In genomic region chr6:72952221-72952620, GRCm38 (mm10) we compare ENCODE assay signal across 13 mouse cellular contexts. TPM values are rescaled to one million over a fixed set of nuclear protein-coding genes. Genes with fewer than 3 reads are reported as not detected.
DNase-seq lines count a peak whose midpoint lies in the region; ATAC-seq and TF ChIP-seq lines count a peak whose summit lies in the region.
"Had no signal": no experiment of that assay in that cellular context is flagged by ENCODE, and none has a peak within 500 bp of the region (broad histone marks: within the 10 kb centered on the region; RNA-seq: fewer than 3 reads in every experiment).

No protein-coding gene starts in this region.

- H3K36me3 ChIP-seq in heart, embryonic 10.5 days = no peaks in the 10 kb centered on the region
- no peaks in the 10 kb centered on the region; the same call in 1 of the 2 replicates for H3K36me3 ChIP-seq in limb, embryonic 12.5 days
- 0 out of 2 replicates have a peak, but pooled peaks cover 5% of the 10 kb centered on the region for H3K36me3 ChIP-seq in limb, embryonic 10.5 days
- H3K36me3 ChIP-seq in embryonic facial prominence, embryonic 12.5 days = no peaks in the 10 kb centered on the region
- H3K36me3 ChIP-seq in limb, embryonic 14.5 days (ENCODE audit: control insufficient read depth, insufficient read depth, low read length) = no peaks in the 10 kb centered on the region
- H3K36me3 ChIP-seq: heart, embryonic 15.5 days had no signal

- no peak overlapping the region; the same call in 1 of the 2 replicates for H3K27ac ChIP-seq in heart, embryonic 10.5 days
- H3K27ac ChIP-seq in limb, embryonic 12.5 days = peak overlapping the region; percentile 35; the same call in 1 of the 2 replicates
- no peak overlapping the region for H3K27ac ChIP-seq in limb, embryonic 10.5 days
- peak overlapping the region; percentile 61 for H3K27ac ChIP-seq in embryonic facial prominence, embryonic 12.5 days
- no peak overlapping the region for H3K27ac ChIP-seq in limb, embryonic 14.5 days (replicated peaks; ENCODE audit: low read depth, low read length)
- no peak overlapping the region for H3K27ac ChIP-seq in layer of hippocampus, adult 2 months
- H3K27ac ChIP-seq: heart, embryonic 15.5 days had no signal

- H3K4me3 ChIP-seq in heart, embryonic 10.5 days = no peak overlapping the region
- no peak overlapping the region for H3K4me3 ChIP-seq in limb, embryonic 12.5 days (replicated peaks)
- H3K4me3 ChIP-seq in limb, embryonic 10.5 days = no peak overlapping the region
- no peak overlapping the region for H3K4me3 ChIP-seq in embryonic facial prominence, embryonic 12.5 days
- H3K4me3 ChIP-seq in limb, embryonic 14.5 days (replicated peaks; ENCODE audit: low read length) = no peak overlapping the region
- no peak overlapping the region for H3K4me3 ChIP-seq in layer of hippocampus, adult 2 months
- H3K4me3 ChIP-seq: heart, embryonic 15.5 days; myocyte had no signal

- H3K4me1 ChIP-seq in heart, embryonic 10.5 days = peaks cover 15% of the 10 kb centered on the region
- H3K4me1 ChIP-seq in limb, embryonic 12.5 days (replicated peaks) = peaks cover 27% of the 10 kb centered on the region
- H3K4me1 ChIP-seq in limb, embryonic 10.5 days = peaks cover 30% of the 10 kb centered on the region
- H3K4me1 ChIP-seq in embryonic facial prominence, embryonic 12.5 days = peaks cover 21% of the 10 kb centered on the region
- H3K4me1 ChIP-seq in limb, embryonic 14.5 days (ENCODE audit: control insufficient read depth, insufficient read depth, low read length) = peaks cover 21% of the 10 kb centered on the region

- H3K4me2 ChIP-seq in limb, embryonic 12.5 days = no peak overlapping the region
- no peak overlapping the region for H3K4me2 ChIP-seq in embryonic facial prominence, embryonic 12.5 days (replicated peaks)
- H3K4me2 ChIP-seq in limb, embryonic 14.5 days (replicated peaks; ENCODE audit: low read depth, low read length, severe bottlenecking) = no peak overlapping the region
- H3K4me2 ChIP-seq: heart, embryonic 15.5 days had no signal

- no peak for ATAC-seq in limb, embryonic 12.5 days (ENCODE audit: insufficient number of reproducible peaks, insufficient read depth, low FRiP score, low TSS enrichment, low read depth)
- no peak for ATAC-seq in embryonic facial prominence, embryonic 12.5 days (ENCODE audit: insufficient number of reproducible peaks, insufficient read depth, low FRiP score, low TSS enrichment)
- ATAC-seq in limb, embryonic 14.5 days (ENCODE audit: low FRiP score, low read depth) = peak; percentile 38; the same call in 1 of the 2 replicates
- ATAC-seq: liver, postnatal 0 days had no signal

- DNase-seq in heart, adult 11 months = peak; percentile 94
- no peak for DNase-seq in heart, embryonic 10.5 days (ENCODE audit: low spot score)
- no peak for DNase-seq in limb, embryonic 10.5 days (ENCODE audit: low spot score)
- peak; percentile 50 for DNase-seq in limb, embryonic 14.5 days (ENCODE audit: low spot score)
- no peak for DNase-seq in layer of hippocampus, adult 2 months (ENCODE audit: low spot score in 2 of 2)
- no peak for DNase-seq in right cerebral cortex, postnatal 25 days
- DNase-seq: cerebellum, adult 8-10 months; layer of hippocampus, adult 9-11 months; liver, postnatal 0 days had no signal

- TF ChIP-seq POLR2A in limb, embryonic 14.5 days (IDR thresholded peaks at IDR 0.05; ENCODE audit: borderline replicate concordance, extremely low read depth, insufficient read depth, insufficient read length) = no peak

- H3K9ac ChIP-seq in limb, embryonic 12.5 days (replicated peaks) = no peak overlapping the region
- H3K9ac ChIP-seq in embryonic facial prominence, embryonic 12.5 days = no peak overlapping the region
- H3K9ac ChIP-seq in limb, embryonic 14.5 days (ENCODE audit: low read depth, low read length, severe bottlenecking) = no peak overlapping the region
- H3K9ac ChIP-seq: heart, embryonic 15.5 days; liver, postnatal 0 days had no signal

- WGBS in heart, embryonic 10.5 days = 64% methylated on average over 2 of the region's 2 CpGs
- 38% methylated on average over 2 of the region's 2 CpGs for WGBS in limb, embryonic 12.5 days
- 60% methylated on average over 2 of the region's 2 CpGs for WGBS in limb, embryonic 10.5 days
- WGBS in embryonic facial prominence, embryonic 12.5 days = 18% methylated on average over 2 of the region's 2 CpGs
- 32% methylated on average over 2 of the region's 2 CpGs for WGBS in limb, embryonic 14.5 days

- peaks cover 3% of the 10 kb centered on the region for H3K9me3 ChIP-seq in heart, embryonic 10.5 days
- peaks cover 4% of the 10 kb centered on the region; the same call in 1 of the 2 replicates for H3K9me3 ChIP-seq in limb, embryonic 12.5 days
- no peaks in the 10 kb centered on the region for H3K9me3 ChIP-seq in limb, embryonic 10.5 days (replicated peaks)
- H3K9me3 ChIP-seq in embryonic facial prominence, embryonic 12.5 days = no peaks in the 10 kb centered on the region
- H3K9me3 ChIP-seq in limb, embryonic 14.5 days (ENCODE audit: control insufficient read depth, low read length) = no peaks in the 10 kb centered on the region
- H3K9me3 ChIP-seq: heart, embryonic 15.5 days had no signal

- TF ChIP-seq CTCF in layer of hippocampus, adult 2 months (conservative IDR thresholded peaks at IDR 0.05) = no peak

- H3K27me3 ChIP-seq in heart, embryonic 10.5 days (ENCODE audit: insufficient read depth, poor library complexity, severe bottlenecking) = no peaks in the 10 kb centered on the region
- H3K27me3 ChIP-seq in limb, embryonic 12.5 days = no peaks in the 10 kb centered on the region
- no peaks in the 10 kb centered on the region for H3K27me3 ChIP-seq in limb, embryonic 10.5 days (ENCODE audit: low read depth, poor library complexity, severe bottlenecking)
- H3K27me3 ChIP-seq in embryonic facial prominence, embryonic 12.5 days = no peaks in the 10 kb centered on the region
- H3K27me3 ChIP-seq in limb, embryonic 14.5 days (ENCODE audit: control insufficient read depth, insufficient read depth, low read length) = no peaks in the 10 kb centered on the region
- H3K27me3 ChIP-seq: heart, embryonic 15.5 days had no signal

RNA-seq across cellular contexts. Expression of gene Tmsb10, which starts 6.3 kb away (rescaled TPM):
- polyA plus RNA-seq in heart, embryonic 10.5 days (2016; fragmentation: Nextera tagmentation; extraction: Ambion mirVana) = 1,830 and 2,375 TPM in 2 replicates
- polyA plus RNA-seq in limb, embryonic 12.5 days (2016; fragmentation: Nextera tagmentation; extraction: Ambion mirVana) = 3,675 and 3,954 TPM in 2 replicates
- 2,907 and 3,028 TPM in 2 replicates for polyA plus RNA-seq in limb, embryonic 10.5 days (2016; fragmentation: Nextera tagmentation; extraction: Ambion mirVana)
- 3,988 and 4,068 TPM in 2 replicates for polyA plus RNA-seq in embryonic facial prominence, embryonic 12.5 days (2016; fragmentation: Nextera tagmentation; extraction: Ambion mirVana)
- 698 and 1,253 TPM in 2 replicates for polyA plus RNA-seq in limb, embryonic 14.5 days (2012; rRNA removed)
- 2,385 and 2,395 TPM in 2 replicates for polyA plus RNA-seq in limb, embryonic 14.5 days (2014; fragmentation: Nextera tagmentation; extraction: Ambion mirVana)
- 100 to 1,000 TPM; 318 to 329 TPM for total RNA-seq in layer of hippocampus, adult 2 months (2021)

RNA-seq across cellular contexts. Expression of gene Kcmf1, which starts 52.4 kb away (rescaled TPM):
- polyA plus RNA-seq in heart, embryonic 10.5 days (2016; fragmentation: Nextera tagmentation; extraction: Ambion mirVana) = 37.4 and 37.7 TPM in 2 replicates
- polyA plus RNA-seq in limb, embryonic 12.5 days (2016; fragmentation: Nextera tagmentation; extraction: Ambion mirVana) = 41.6 and 55.1 TPM in 2 replicates
- 41.6 and 48.5 TPM in 2 replicates for polyA plus RNA-seq in limb, embryonic 10.5 days (2016; fragmentation: Nextera tagmentation; extraction: Ambion mirVana)
- polyA plus RNA-seq in embryonic facial prominence, embryonic 12.5 days (2016; fragmentation: Nextera tagmentation; extraction: Ambion mirVana) = 48.0 and 57.3 TPM in 2 replicates
- polyA plus RNA-seq in limb, embryonic 14.5 days (2012; rRNA removed) = 86.9 and 119 TPM in 2 replicates
- polyA plus RNA-seq in limb, embryonic 14.5 days (2014; fragmentation: Nextera tagmentation; extraction: Ambion mirVana) = 61.4 and 65.5 TPM in 2 replicates
- 10 to 100 TPM; 57.8 to 64.1 TPM for total RNA-seq in layer of hippocampus, adult 2 months (2021)

Comparison
In these comparisons a context has a peak if more than half of its experiments do, and no peak if none do; other contexts are left out.
1. DNase-seq: peak in heart, adult 11 months (single experiment) and limb, embryonic 14.5 days (single experiment); none in heart, embryonic 10.5 days (single experiment), limb, embryonic 10.5 days (single experiment), layer of hippocampus, adult 2 months (0 of 2) and right cerebral cortex, postnatal 25 days (single experiment).
2. H3K27ac ChIP-seq: peak in limb, embryonic 12.5 days (single experiment) and embryonic facial prominence, embryonic 12.5 days (single experiment); none in heart, embryonic 10.5 days (single experiment), limb, embryonic 10.5 days (single experiment), limb, embryonic 14.5 days (single experiment) and layer of hippocampus, adult 2 months (single experiment).